Mouse (Mus musculus): ENCODE data around the gene Dcpp3. TPM values are rescaled to one million over a fixed set of nuclear protein-coding genes. Genes with fewer than 3 reads are reported as not detected.

Dcpp3 gene
- total RNA-seq, 1 experiment from 2014 or later: not detected

DNA sequence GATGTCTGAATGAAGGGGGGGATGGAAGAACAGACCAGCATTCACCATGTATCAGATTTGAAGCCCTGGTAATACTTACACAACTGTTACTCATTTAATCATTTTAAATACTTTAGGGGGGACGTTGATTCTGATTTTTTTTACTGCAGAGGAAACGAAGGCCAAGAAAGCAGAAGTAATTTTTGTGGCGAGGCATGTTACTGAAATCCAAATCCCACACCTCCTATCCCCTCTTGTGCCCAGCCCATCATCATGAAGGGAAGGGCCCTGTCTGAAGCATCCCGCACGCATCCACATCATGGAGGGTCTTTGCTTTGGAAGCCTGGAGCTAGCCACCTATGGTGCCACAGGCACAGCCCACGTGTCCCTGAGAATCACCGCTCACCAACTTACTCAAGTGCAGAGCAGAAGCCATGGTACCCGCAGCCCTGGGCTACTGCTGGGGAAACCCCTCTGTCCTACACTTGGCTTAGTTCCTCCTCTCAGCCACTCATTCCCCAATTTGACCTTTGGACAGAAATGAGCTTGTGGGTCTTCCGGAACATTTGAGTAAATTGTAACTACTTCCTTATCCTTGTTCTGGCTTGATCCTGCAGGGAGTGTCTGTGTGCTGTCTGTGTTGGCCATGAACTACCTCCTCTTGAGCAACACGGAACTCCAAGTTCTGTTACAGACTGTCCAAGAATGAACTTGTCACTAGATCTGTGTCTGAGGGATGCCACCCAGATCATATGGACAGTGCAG lies 49.6 kb downstream of the Dcpp3 start:
- peak; percentile 89 for ATAC-seq (replicated peaks; ENCODE audit: insufficient number of reproducible peaks, low FRiP score, low TSS enrichment, poor library complexity, severe bottlenecking)

DNA sequence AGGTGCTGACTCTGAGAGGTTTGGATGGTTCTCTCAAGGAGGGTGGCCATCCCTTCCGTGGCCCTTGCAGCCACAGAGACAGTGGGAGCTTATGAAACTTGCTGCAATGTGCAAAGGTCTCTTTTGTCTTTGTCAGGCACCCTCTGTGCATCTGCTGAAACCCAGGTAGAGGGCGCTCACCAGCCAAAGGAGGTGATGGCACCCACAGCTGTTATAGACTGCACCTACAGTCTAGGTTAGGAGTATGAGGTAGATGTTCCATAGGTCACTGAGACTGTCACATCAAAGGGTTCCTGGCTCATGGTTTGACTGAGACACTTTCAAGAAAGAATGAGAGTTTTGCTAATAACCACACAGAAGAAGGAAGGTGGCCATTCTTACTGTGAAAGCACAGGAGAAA lies 51.5 kb downstream of the Dcpp3 start:
- no peak for ATAC-seq (replicated peaks; ENCODE audit: insufficient number of reproducible peaks, low FRiP score, low TSS enrichment, poor library complexity, severe bottlenecking)

Other genes starting within 250 kb of the Dcpp3 start
- 36.7 to 49.3 TPM (median 38.3 TPM) in 3 replicates for gene Hcfc1r1, start 243.9 kb upstream of the Dcpp3 start, total RNA-seq (2017)
- 20.3 to 21.9 TPM (median 21.2 TPM) in 3 replicates for gene Thoc6, start 243.6 kb upstream of the Dcpp3 start, total RNA-seq (2017)
- gene Tnfrsf12a, start 240.0 kb upstream of the Dcpp3 start, total RNA-seq (2017): 29.6 to 37.5 TPM (median 33.9 TPM) in 3 replicates
- not detected in 3 replicates for gene Cldn6, start 238.2 kb upstream of the Dcpp3 start, total RNA-seq (2017)
- not detected in 3 replicates for gene Cldn9, start 233.4 kb upstream of the Dcpp3 start, total RNA-seq (2017)
- gene 1520401A03Rik, start 194.7 kb upstream of the Dcpp3 start, total RNA-seq (2017): not detected in 3 replicates
- 0.86 to 3.7 TPM (median 2.6 TPM) in 3 replicates for gene Pkmyt1, start 191.1 kb upstream of the Dcpp3 start, total RNA-seq (2017)
- gene Paqr4, start 176.6 kb upstream of the Dcpp3 start, total RNA-seq (2017): 0.38 to 5.1 TPM (median 2.9 TPM) in 3 replicates
- gene Kremen2, start 171.6 kb upstream of the Dcpp3 start, total RNA-seq (2017): 0.39 TPM in 1 of 3 replicates, not detected in the others
- gene Flywch1, start 145.9 kb upstream of the Dcpp3 start, total RNA-seq (2017): 7.0 to 19.0 TPM (median 8.6 TPM) in 3 replicates
- gene Flywch2, start 131.4 kb upstream of the Dcpp3 start, total RNA-seq (2017): 2.5 TPM in 1 of 3 replicates, not detected in the others
- gene Srrm2, start 126.9 kb upstream of the Dcpp3 start, total RNA-seq (2017): 91.7 to 297 TPM (median 188 TPM) in 3 replicates
- 89.4 to 137 TPM (median 96.5 TPM) in 3 replicates for gene Elob, start 88.3 kb upstream of the Dcpp3 start, total RNA-seq (2017)
- not detected in 3 replicates for gene Prss33, start 81.4 kb upstream of the Dcpp3 start, total RNA-seq (2017)
- not detected in 3 replicates for gene Prss32, start 73.6 kb upstream of the Dcpp3 start, total RNA-seq (2017)
- not detected in 3 replicates for gene Prss41, start 73.3 kb upstream of the Dcpp3 start, total RNA-seq (2017)
- not detected in 3 replicates for gene Prss21, start 49.4 kb upstream of the Dcpp3 start, total RNA-seq (2017)
- gene Dcpp1, start 36.6 kb upstream of the Dcpp3 start, total RNA-seq (2017): not detected in 3 replicates
- not detected in 3 replicates for gene Dcpp2, start 36.6 kb upstream of the Dcpp3 start, total RNA-seq (2017)
- gene Sbp, start 24.2 kb downstream of the Dcpp3 start, total RNA-seq (2017): not detected in 3 replicates
- gene Sbpl, start 37.8 kb downstream of the Dcpp3 start, total RNA-seq (2017): not detected in 3 replicates
- gene Prss30, start 63.1 kb downstream of the Dcpp3 start, total RNA-seq (2017): 0.76 to 1.2 TPM in 2 of 3 replicates, not detected in the other
- not detected in 3 replicates for gene Prss22, start 80.6 kb downstream of the Dcpp3 start, total RNA-seq (2017)
- gene Prss27, start 120.7 kb downstream of the Dcpp3 start, total RNA-seq (2017): not detected in 3 replicates
- 15.4 to 22.7 TPM (median 16.9 TPM) in 3 replicates for gene Kctd5, start 156.0 kb downstream of the Dcpp3 start, total RNA-seq (2017)
- 37.3 to 63.3 TPM (median 46.8 TPM) in 3 replicates for gene Pdpk1, start 233.5 kb downstream of the Dcpp3 start, total RNA-seq (2017)
- 6.5 to 24.6 TPM (median 24.4 TPM) in 3 replicates for gene Amdhd2, start 246.3 kb downstream of the Dcpp3 start, total RNA-seq (2017)

Measured in monocyte, adult 5-6 weeks (primary cell).